Mouse (Mus musculus) CH12.LX (cell line): ENCODE results near the gene Cald1. TPM values are rescaled to one million over a fixed set of nuclear protein-coding genes. Genes with fewer than 3 reads are reported as not detected.

ENCODE experiments used
- DNase-seq: peaks from one replicate; pipeline ENCODE4 v3.0.0-alpha.2; 2013; ENCODE audit errors: extremely low read depth
- H3K27ac ChIP-seq: 2 replicates; pipeline ENCODE4 v1.5.1; 2012; ENCODE audit warnings: low read depth, mild to moderate bottlenecking, control low read depth, moderate library complexity; ENCODE audit not compliant: insufficient read depth
- H3K27me3 ChIP-seq: replicated peaks from 2 replicates; pipeline ENCODE3; 2012; ENCODE audit warnings: inconsistent platforms
- H3K36me3 ChIP-seq, 2 experiments: replicated peaks in 1 of 2; 2 replicates each; pipeline versions ENCODE3 to v1.6.1; 2012; ENCODE audit warnings: inconsistent platforms in 1 of 2, low read length in 1 of 2, mild to moderate bottlenecking in 1 of 2, mixed read lengths in 1 of 2, moderate library complexity in 1 of 2; ENCODE audit not compliant: control insufficient read depth in 1 of 2, insufficient read depth in 1 of 2
- H3K4me1 ChIP-seq, 2 experiments: 2 replicates each; pipeline ENCODE4 v1.6.1; 2012; ENCODE audit warnings: inconsistent platforms in 1 of 2, moderate library complexity in 1 of 2; ENCODE audit not compliant: insufficient read depth in 2 of 2, control insufficient read depth in 1 of 2
- H3K4me2 ChIP-seq: 2 replicates; pipeline ENCODE4 v1.6.1; 2012; ENCODE audit warnings: low read depth, mild to moderate bottlenecking, control low read depth; ENCODE audit not compliant: poor library complexity, insufficient read depth, severe bottlenecking
- H3K4me3 ChIP-seq, 3 experiments: fragments of 150-350 bp in 1 of 3; sonication (generic) in 1 of 3; replicated peaks in 1 of 3; 2 replicates each; pipeline versions ENCODE3 to v1.5.1; 2011 to 2012; ENCODE audit warnings: low read depth in 2 of 3, low read length in 2 of 3, mild to moderate bottlenecking in 2 of 3, moderate library complexity in 2 of 3, control low read depth in 1 of 3, improper control_type of control experiment in 1 of 3, inconsistent platforms in 1 of 3, mixed read lengths in 1 of 3; ENCODE audit not compliant: poor library complexity in 1 of 3
- H3K79me2 ChIP-seq: replicated peaks from 2 replicates; pipeline ENCODE4 v1.6.1; 2012; ENCODE audit warnings: mild to moderate bottlenecking, moderate library complexity; ENCODE audit not compliant: control insufficient read depth, poor library complexity, insufficient read depth, severe bottlenecking; ENCODE audit errors: extremely low read depth
- H3K9ac ChIP-seq: 2 replicates; pipeline ENCODE4 v1.6.1; 2012; ENCODE audit warnings: low read depth, mild to moderate bottlenecking, control low read depth, moderate library complexity; ENCODE audit not compliant: insufficient read depth
- H3K9me3 ChIP-seq: replicated peaks from 2 replicates; pipeline ENCODE3; 2012; ENCODE audit warnings: low read length, inconsistent platforms, mixed read lengths
- CHD1 ChIP-seq: IDR thresholded peaks from 2 replicates; pipeline ENCODE4 v1.6.1; 2012; ENCODE audit warnings: low read depth, low read length, improper control_type of control experiment, inconsistent platforms
- CHD2 ChIP-seq: IDR thresholded peaks from 2 replicates; pipeline ENCODE4 v1.6.1; 2011; ENCODE audit warnings: low read length, improper control_type of control experiment
- E2F4 ChIP-seq: IDR thresholded peaks from 2 replicates; pipeline ENCODE4 v1.6.1; 2011; ENCODE audit warnings: low read depth, low read length, improper control_type of control experiment; ENCODE audit not compliant: insufficient replicate concordance
- ETS1 ChIP-seq: conservative IDR thresholded peaks from 2 replicates; pipeline ENCODE4 v1.6.1; 2012; ENCODE audit warnings: low read depth, mild to moderate bottlenecking, inconsistent platforms, low read length, improper control_type of control experiment, moderate library complexity
- GABPA ChIP-seq: IDR thresholded peaks from 2 replicates; pipeline ENCODE4 v1.6.1; 2012; ENCODE audit warnings: low read depth, low read length, improper control_type of control experiment, inconsistent platforms; ENCODE audit not compliant: insufficient replicate concordance
- HCFC1 ChIP-seq: IDR thresholded peaks from 2 replicates; pipeline ENCODE4 v1.6.1; 2012; ENCODE audit warnings: low read depth, mild to moderate bottlenecking, inconsistent platforms, low read length, improper control_type of control experiment
- JUN ChIP-seq: IDR thresholded peaks from 2 replicates; pipeline ENCODE4 v1.6.1; 2011; ENCODE audit warnings: low read depth, mild to moderate bottlenecking, low read length, improper control_type of control experiment, moderate library complexity; ENCODE audit not compliant: insufficient read depth
- MAX ChIP-seq: IDR thresholded peaks from 2 replicates; pipeline ENCODE4 v1.6.1; 2011; ENCODE audit warnings: low read length, improper control_type of control experiment
- MAZ ChIP-seq: IDR thresholded peaks from 2 replicates; pipeline ENCODE4 v1.6.1; 2012; ENCODE audit warnings: low read depth, mild to moderate bottlenecking, inconsistent platforms, low read length, improper control_type of control experiment, moderate library complexity
- MYC ChIP-seq: IDR thresholded peaks from 2 replicates; pipeline ENCODE4 v1.6.1; 2011; ENCODE audit warnings: low read depth, mild to moderate bottlenecking, improper control_type of control experiment, low read length
- NRF1 ChIP-seq: IDR thresholded peaks from 2 replicates; pipeline ENCODE4 v1.6.1; 2014; ENCODE audit warnings: low read depth, mild to moderate bottlenecking, inconsistent platforms, low read length, improper control_type of control experiment, moderate library complexity
- PAX5 ChIP-seq: IDR thresholded peaks from 2 replicates; pipeline ENCODE4 v1.6.1; 2012; ENCODE audit warnings: low read length, inconsistent platforms, mixed read lengths
- POLR2AphosphoS2 ChIP-seq: IDR thresholded peaks from 2 replicates; pipeline ENCODE4 v1.6.1; 2011; ENCODE audit warnings: low read depth, low read length, improper control_type of control experiment
- RAD21 ChIP-seq: IDR thresholded peaks from 2 replicates; pipeline ENCODE4 v1.6.1; 2011; ENCODE audit warnings: low read depth, mild to moderate bottlenecking, low read length, improper control_type of control experiment, moderate library complexity
- SIN3A ChIP-seq: IDR thresholded peaks from 2 replicates; pipeline ENCODE4 v1.6.1; 2012; ENCODE audit warnings: low read length, improper control_type of control experiment, inconsistent platforms
- TBP ChIP-seq: conservative IDR thresholded peaks from 2 replicates; pipeline ENCODE4 v1.6.1; 2011; ENCODE audit warnings: low read depth, low read length, improper control_type of control experiment
- TCF12 ChIP-seq: IDR thresholded peaks from 2 replicates; pipeline ENCODE4 v1.6.1; 2014; ENCODE audit warnings: low read depth, mild to moderate bottlenecking, inconsistent platforms, low read length, improper control_type of control experiment
- USF2 ChIP-seq: conservative IDR thresholded peaks from 2 replicates; pipeline ENCODE4 v1.6.1; 2011; ENCODE audit warnings: low read depth, low read length, improper control_type of control experiment
- ZMIZ1 ChIP-seq: IDR thresholded peaks from 2 replicates; pipeline ENCODE4 v1.6.1; 2012; ENCODE audit warnings: low read depth, mild to moderate bottlenecking, inconsistent platforms, low read length, improper control_type of control experiment
- dilution Hi-C: fragments of 300-500 bp; cut with MboI; formaldehyde crosslinking; loops from 2 replicates; pipeline ENCODE4 v1.14.3; 2020; ENCODE audit warnings: low sequenced_read_pairs; ENCODE audit not compliant: extremely low pct_unique_long_range_greater_than_20kb, extremely low pct_ligation_motif_present
- in situ Hi-C: fragments of 300-500 bp; cut with MboI; formaldehyde crosslinking; loops from 3 replicates; pipeline ENCODE4 v1.14.3; 2019; ENCODE audit warnings: low sequenced_read_pairs, low pct_ligation_motif_present, low pct_unique_long_range_greater_than_20kb, mixed read lengths
- polyA plus RNA-seq: library from polyadenylated mRNA; unstranded; fragments of >175 nt; gene quantifications from 2 replicates; pipeline ENCODE4 v1.2.1, GENCODE M21; 2012; ENCODE audit warnings: low read depth; ENCODE audit not compliant: insufficient read length
- total RNA-seq, 2 experiments: library from RNA; depleted of rRNA; stranded (reverse); fragments of 300-350 nt in 1 of 2; fragments of >200 nt in 1 of 2; gene quantifications; 2 replicates each; pipeline ENCODE4 v1.2.3; 2012 to 2014

The Cald1 gene
- total and polyA plus RNA-seq, 3 experiments: 0.55 to 4.0 (median 1.1) TPM

DNA sequence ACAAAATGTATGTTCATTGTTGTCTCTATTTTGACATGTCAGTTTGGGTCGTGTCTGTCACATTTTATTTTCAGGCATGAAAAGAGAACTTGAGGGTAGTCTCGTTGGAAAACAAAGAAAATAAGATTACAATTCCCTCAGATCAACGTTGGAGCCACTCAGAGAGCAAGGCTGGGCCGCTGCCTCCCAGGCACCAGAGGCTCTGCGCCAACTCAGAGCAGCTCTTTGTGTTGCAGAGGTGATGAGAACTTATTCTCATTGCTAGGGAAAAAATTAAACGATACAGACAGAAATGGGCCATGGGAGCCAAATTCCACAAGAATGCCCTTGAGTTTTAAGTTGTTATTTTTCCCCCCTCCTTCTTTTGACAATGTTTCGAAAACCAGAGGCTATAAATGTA, 25.0 kb downstream of the Cald1 start:
- TF ChIP-seq ETS1 (no peak), MYC (no peak), ZMIZ1 (no peak), E2F4 (no peak), USF2 (no peak), MAX (no peak), GABPA (no peak), HCFC1 (no peak), NRF1 (no peak), SIN3A (no peak), CHD2 (no peak), TCF12 (no peak), POLR2AphosphoS2 (no peak), TBP (no peak), RAD21 (no peak)
- no peaks in the 10 kb centered on the region for H3K9me3 ChIP-seq
- no peak overlapping the region for H3K27ac ChIP-seq
- no peak for DNase-seq
- no peak overlapping the region for H3K9ac ChIP-seq
- no peaks in the 10 kb centered on the region for H3K27me3 ChIP-seq
- H3K4me2 ChIP-seq: no peak overlapping the region
- dilution Hi-C loops (no loop called here), in situ Hi-C loops (no loop called here)
- H3K4me3 ChIP-seq: no peak overlapping the region
- H3K36me3 ChIP-seq: no peaks in the 10 kb centered on the region
- no peaks in the 10 kb centered on the region for H3K79me2 ChIP-seq
- H3K4me1 ChIP-seq: no peaks in the 10 kb centered on the region

- dilution Hi-C loops: no loop called here
- peaks cover 0 to 4% of the 10 kb centered on the region in 2 experiments; a peak in 1 of 4 replicates for H3K4me1 ChIP-seq
- no peak overlapping the region for H3K4me3 ChIP-seq
- in situ Hi-C loops: no loop called here
- no peaks in the 10 kb centered on the region for H3K9me3 ChIP-seq
- H3K9ac ChIP-seq: no peak overlapping the region
- DNase-seq: no peak
- no peaks in the 10 kb centered on the region for H3K27me3 ChIP-seq
- H3K36me3 ChIP-seq: no peaks in the 10 kb centered on the region
- no peak overlapping the region for H3K27ac ChIP-seq
- TF ChIP-seq MAZ: no peak
- no peak for TF ChIP-seq USF2
- TF ChIP-seq POLR2AphosphoS2: no peak
- no peak for TF ChIP-seq CHD1
- no peak for TF ChIP-seq PAX5
- no peak for TF ChIP-seq GABPA
- TF ChIP-seq JUN: no peak
- TF ChIP-seq ZMIZ1: no peak
- TF ChIP-seq MYC: no peak
- H3K79me2 ChIP-seq: no peaks in the 10 kb centered on the region
- no peak overlapping the region for H3K4me2 ChIP-seq
Observed at GRCm38 (mm10) chr6:34624536-34624935, 26.2 kb downstream of the Cald1 start.
